Mouse (Mus musculus) left cerebral cortex, adult 2 months (tissue): ENCODE results near the gene Ddx39b. TPM values are rescaled to one million over a fixed set of nuclear protein-coding genes. Genes with fewer than 3 reads are reported as not detected.

ENCODE experiments used
- DNase-seq, 2 experiments: peaks; one replicate each; pipeline ENCODE4 v3.0.0; 2021 to 2022; ENCODE audit warnings: low spot score in 2 of 2, mixed read lengths in 1 of 2; ENCODE audit errors: extremely low spot score in 1 of 2
- H3K27ac ChIP-seq: fragments of 200-600 bp; 2 replicates; pipeline ENCODE4 v1.8.1; 2022
- H3K4me3 ChIP-seq: fragments of 200-600 bp; 2 replicates; pipeline ENCODE4 v1.8.1; 2022
- CTCF ChIP-seq: fragments of 200-600 bp; IDR thresholded peaks from 2 replicates; pipeline ENCODE4 v1.8.1; 2022; ENCODE audit warnings: antibody characterized with exemption, mild to moderate bottlenecking, moderate library complexity
- intact Hi-C: fragments of 180-260 bp; cut with DNase I; formaldehyde crosslinking; loops from one replicate; pipeline ENCODE4 v1.15.1; 2025
- total RNA-seq, 2 experiments: library from RNA; stranded (reverse); gene quantifications; 2 replicates each; pipeline ENCODE4 v1.2.3; 2021

Ddx39b gene
- total RNA-seq, 2 experiments from 2014 or later: 215 TPM

DNA sequence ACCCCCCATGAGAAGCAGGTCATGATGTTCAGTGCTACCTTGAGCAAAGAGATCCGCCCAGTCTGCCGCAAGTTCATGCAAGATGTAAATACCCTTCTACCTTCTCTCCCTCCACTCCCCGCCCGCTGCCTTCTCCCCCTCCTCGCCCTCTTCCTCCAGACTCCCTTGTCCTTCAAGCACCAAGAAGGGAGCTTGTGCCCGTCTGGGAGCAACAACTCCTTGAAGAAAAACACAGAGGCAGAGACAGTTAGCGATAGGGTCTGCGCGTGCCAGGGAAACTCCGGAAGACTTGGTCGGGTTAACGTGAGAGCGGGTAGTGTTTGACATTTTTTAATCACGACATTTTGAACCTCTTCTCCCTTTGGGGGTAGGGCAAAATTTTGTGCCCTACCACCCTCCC, 7.4 kb downstream of the Ddx39b start:
- H3K4me3 ChIP-seq: no peak overlapping the region
- DNase-seq: no peak
- H3K27ac ChIP-seq: no peak overlapping the region
- intact Hi-C loops: loop anchor here (10.0 kb wide), 1 partner anchor 624 kb away; the partner anchor contains the start of genes Ppt2 and Prrt1
- TF ChIP-seq CTCF: no peak

DNA sequence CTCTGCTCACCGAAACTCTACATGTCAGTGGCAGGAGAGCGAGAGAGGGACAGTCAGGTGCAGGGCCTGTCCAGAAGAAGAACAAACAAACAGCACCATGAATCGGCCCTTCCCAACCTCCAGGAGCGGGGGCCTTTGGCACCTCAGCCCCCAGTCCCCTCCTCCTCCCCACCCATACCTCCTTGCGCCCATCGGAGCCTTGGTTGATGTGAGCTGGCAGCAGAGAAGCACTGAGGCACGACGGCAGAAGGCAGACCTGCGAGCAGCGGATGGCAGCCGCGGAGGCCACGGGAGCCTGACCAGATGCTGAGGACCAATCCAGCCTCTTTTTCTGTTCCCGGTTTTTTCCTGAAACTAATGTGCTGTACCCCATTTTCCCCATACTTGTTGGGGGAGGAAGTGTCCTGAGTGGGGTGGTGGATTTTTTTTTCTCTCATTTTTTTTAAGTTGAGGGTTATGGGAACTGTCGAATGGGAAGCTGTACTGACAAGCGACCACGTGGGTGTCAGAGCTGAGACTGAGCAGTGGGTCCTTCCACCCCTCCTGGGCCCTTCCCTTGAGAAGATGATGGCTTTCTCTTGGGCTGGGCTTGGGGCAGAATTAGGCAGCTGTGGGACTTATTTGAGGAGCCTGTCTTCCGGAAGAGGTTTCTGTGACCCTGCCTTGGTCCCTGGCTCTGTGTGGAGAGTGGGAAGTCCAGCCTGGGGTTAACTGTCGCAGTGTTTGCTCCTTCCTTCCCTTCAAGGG, 8.1 kb downstream of the Ddx39b start:
- intact Hi-C loops: loop anchor here (10.0 kb wide), 1 partner anchor 625 kb away; the partner anchor contains the start of genes Ppt2 and Prrt1
- Histone ChIP-seq H3K4me3 (no peak overlapping the region), H3K27ac (no peak overlapping the region)
- no peak for DNase-seq
- no peak for TF ChIP-seq CTCF

GRCm38 (mm10) chr17:35250348-35251120, 9.0 kb downstream of the Ddx39b start:
- no peak overlapping the region for H3K4me3 ChIP-seq
- H3K27ac ChIP-seq: no peak overlapping the region
- intact Hi-C loops: no loop called here
- TF ChIP-seq CTCF: no peak
- DNase-seq: no peak

DNA sequence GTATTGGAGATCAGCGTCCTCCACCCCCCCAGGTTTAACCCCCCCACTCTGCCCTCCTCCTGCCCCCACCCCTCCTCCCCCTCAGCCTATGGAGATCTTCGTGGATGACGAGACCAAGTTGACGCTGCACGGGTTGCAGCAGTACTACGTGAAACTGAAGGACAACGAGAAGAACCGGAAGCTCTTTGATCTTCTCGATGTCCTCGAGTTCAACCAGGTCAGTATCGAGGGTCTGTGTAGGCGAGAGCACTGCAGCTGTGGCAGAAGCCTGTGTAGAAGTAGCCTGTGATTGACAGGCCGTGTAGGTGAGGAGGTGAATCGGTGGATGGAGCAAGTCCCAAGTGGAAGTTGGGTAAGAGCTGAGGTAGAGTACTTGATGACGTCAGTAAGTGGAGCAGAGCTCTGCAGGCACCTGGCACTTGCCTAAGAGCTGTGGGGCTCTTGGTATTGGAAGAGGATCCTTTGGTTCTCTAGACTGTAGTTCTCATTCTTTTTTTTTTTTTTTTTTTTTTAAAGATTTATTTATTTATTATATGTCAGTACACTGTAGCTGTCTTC, 9.7 kb downstream of the Ddx39b start:
- no peak overlapping the region for H3K27ac ChIP-seq
- intact Hi-C loops: no loop called here
- TF ChIP-seq CTCF: no peak
- no peak overlapping the region for H3K4me3 ChIP-seq
- DNase-seq: no peak

- Histone ChIP-seq H3K27ac (no peak overlapping the region), H3K4me3 (no peak overlapping the region)
- no peak for TF ChIP-seq CTCF
- no peak for DNase-seq
- intact Hi-C loops: no loop called here
Measured at GRCm38 (mm10) chr17:35251981-35252380, 10.4 kb downstream of the Ddx39b start.

DNA sequence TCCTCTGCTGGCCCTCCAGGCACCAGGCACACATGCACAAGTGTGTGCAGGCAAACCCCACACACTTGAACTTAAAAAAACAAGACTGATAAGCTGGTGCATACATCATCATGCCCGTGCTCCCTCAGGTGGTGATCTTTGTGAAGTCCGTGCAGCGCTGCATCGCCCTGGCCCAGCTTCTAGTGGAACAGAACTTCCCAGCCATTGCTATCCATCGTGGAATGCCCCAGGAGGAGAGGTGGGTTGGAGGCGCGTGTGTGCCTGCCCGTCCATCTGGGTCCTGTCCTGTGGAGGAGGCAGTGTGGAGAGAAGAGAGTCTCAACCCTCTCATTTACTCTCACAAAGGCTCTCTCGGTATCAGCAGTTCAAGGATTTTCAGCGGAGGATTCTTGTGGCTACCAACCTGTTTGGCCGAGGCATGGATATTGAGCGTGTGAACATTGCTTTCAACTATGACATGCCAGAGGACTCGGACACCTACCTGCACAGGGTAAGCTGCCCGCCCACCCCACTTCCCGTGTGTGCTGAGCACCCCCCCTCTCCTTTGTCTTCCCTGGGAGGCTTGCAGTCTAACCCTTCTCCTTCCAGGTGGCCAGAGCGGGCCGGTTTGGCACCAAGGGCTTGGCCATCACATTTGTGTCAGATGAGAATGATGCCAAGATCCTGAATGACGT, 11.2 kb downstream of the Ddx39b start:
- no peak for TF ChIP-seq CTCF
- intact Hi-C loops: no loop called here
- Histone ChIP-seq H3K27ac (no peak overlapping the region), H3K4me3 (no peak overlapping the region)
- DNase-seq: no peak

GRCm38 (mm10) chr17:35253293-35254093, 11.9 kb downstream of the Ddx39b start:
- no peak for DNase-seq
- intact Hi-C loops: no loop called here
- H3K4me3 ChIP-seq: no peak overlapping the region
- TF ChIP-seq CTCF: no peak
- H3K27ac ChIP-seq: no peak overlapping the region

DNA sequence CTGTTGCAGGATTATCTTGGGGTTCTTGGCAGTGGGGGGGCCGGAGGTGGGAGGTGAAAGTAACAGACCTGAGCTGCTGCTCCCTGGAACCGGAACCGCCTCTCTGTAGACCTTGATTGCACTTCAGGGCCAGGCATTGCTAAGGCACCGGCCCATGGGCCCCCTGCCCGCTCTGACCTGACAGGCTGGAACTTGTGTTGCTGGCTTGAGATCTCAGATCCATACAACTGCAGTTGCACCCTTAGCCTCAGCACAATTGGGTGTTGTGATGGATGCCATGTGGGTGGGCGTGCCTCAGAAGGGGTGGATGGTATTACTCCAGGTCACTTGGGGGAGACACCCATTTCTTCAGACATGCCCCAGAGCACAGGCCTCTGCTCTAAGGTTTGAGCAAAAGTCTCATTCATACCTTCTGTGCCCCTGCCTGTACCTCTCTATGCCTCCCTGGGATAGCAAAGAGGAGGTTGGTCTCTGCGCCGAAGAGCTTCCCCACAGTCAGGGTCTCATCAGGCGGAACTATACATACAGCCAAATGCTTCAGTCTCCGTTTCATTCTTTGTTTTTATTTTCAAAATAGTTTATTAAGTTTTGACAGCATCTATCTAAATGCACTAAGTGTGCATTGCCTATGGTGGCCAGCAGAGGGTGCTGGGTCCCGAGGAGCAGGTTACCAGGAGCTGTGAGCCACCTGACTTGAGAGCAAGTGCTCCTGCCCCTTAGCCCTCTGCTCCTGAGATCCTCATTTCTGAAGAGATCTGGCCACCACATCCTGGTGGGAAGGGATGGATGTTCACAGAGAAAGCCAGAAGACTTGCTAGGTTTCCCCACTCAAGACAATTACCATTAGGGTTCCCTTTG, 12.9 kb downstream of the Ddx39b start:
- intact Hi-C loops: loop anchor here (5.0 kb wide), 1 partner anchor 48 kb away; no protein-coding TSS in a partner anchor

GRCm38 (mm10) chr17:35255301-35255700, 13.8 kb downstream of the Ddx39b start:
- TF ChIP-seq CTCF: no peak
- DNase-seq: no peak
- Histone ChIP-seq H3K4me3 (no peak overlapping the region), H3K27ac (no peak overlapping the region)
- intact Hi-C loops: loop anchor here (5.0 kb wide), 1 partner anchor 47 kb away; no protein-coding TSS in a partner anchor

More for the DNA sequence above, 12.9 kb downstream of the Ddx39b start:
- H3K27ac ChIP-seq: no peak overlapping the region
- no peak overlapping the region for H3K4me3 ChIP-seq
- DNase-seq: peak in 1 of 2 experiments; percentile 54
- TF ChIP-seq CTCF: peak; percentile 91

- no peak overlapping the region for H3K4me3 ChIP-seq
- intact Hi-C loops: loop anchor here (5.0 kb wide), 1 partner anchor 47 kb away; no protein-coding TSS in a partner anchor
- no peak for TF ChIP-seq CTCF
- no peak overlapping the region for H3K27ac ChIP-seq
- no peak for DNase-seq
Measured at GRCm38 (mm10) chr17:35255704-35256103, 14.2 kb downstream of the Ddx39b start.
